Mouse (Mus musculus): ENCODE results near the gene Arf4.

DNA sequence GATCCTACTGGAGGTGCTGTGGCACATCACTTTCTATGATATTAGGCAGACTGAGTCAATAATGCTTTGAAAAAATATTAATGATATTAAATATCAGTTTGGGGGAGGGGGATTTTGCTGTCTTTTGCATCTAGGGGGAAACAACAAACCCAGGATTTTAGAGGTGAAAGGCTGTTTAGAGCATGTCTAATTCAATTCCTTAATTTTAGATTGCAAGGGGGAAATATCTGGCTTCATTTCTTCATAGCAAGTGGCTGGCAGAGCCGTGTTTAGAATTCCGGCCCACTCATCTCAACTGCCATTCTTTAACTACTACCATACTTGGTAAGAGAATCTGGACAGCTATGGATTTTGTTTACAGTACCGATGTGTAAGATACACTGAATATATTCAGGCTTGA is 55.1 kb downstream of the Arf4 start, which contains the start of gene Dnah12:
- TF ChIP-seq TAL1 (IDR thresholded peaks at IDR 0.05; ENCODE audit: low read length) (no peak), GATA1 (IDR thresholded peaks at IDR 0.05; ENCODE audit: low read length) (no peak)
